Mouse (Mus musculus): ENCODE measurements around the gene Cdhr2. TPM values are rescaled to one million over a fixed set of nuclear protein-coding genes. Genes with fewer than 3 reads are reported as not detected.

Cdhr2 gene
- polyA plus RNA-seq, 1 experiment, result 0.01 TPM

GRCm38 (mm10) chr13:54670491-54670890 lies 30.8 kb upstream of the Cdhr2 start:
- H3ac ChIP-seq (ENCODE audit: control insufficient read depth, insufficient read length, low read depth), result no peak overlapping the region
- no peaks in the 10 kb centered on the region for H3K36me3 ChIP-seq (ENCODE audit: control insufficient read depth, insufficient read depth)
- H3K4me3 ChIP-seq (ENCODE audit: insufficient read depth, poor library complexity, severe bottlenecking), result no peak overlapping the region
- TF ChIP-seq USF1 (IDR thresholded peaks at IDR 0.05; ENCODE audit: low read depth), result no peak
- TF ChIP-seq MYOG (IDR thresholded peaks at IDR 0.05; ENCODE audit: control insufficient read depth, extremely low read depth, insufficient read length), result no peak
- TF ChIP-seq CEBPB (IDR thresholded peaks at IDR 0.05; ENCODE audit: low read depth), result no peak
- no peak for TF ChIP-seq CTCF (IDR thresholded peaks at IDR 0.05; ENCODE audit: control insufficient read depth, insufficient read depth, insufficient read length)
- TF ChIP-seq MYOD1 (IDR thresholded peaks at IDR 0.05; ENCODE audit: control insufficient read depth, insufficient read length, low read depth), result no peak
- no peak for TF ChIP-seq MAX (IDR thresholded peaks at IDR 0.05)
- TF ChIP-seq FOSL1 (IDR thresholded peaks at IDR 0.05; ENCODE audit: insufficient read depth, low read length, poor library complexity, severe bottlenecking), result no peak
- no peaks in the 10 kb centered on the region for H3K79me3 ChIP-seq (ENCODE audit: low read depth)
- no peaks in the 10 kb centered on the region for H3K79me2 ChIP-seq (ENCODE audit: control insufficient read depth, insufficient read depth)
- no peaks in the 10 kb centered on the region for H3K27me3 ChIP-seq (ENCODE audit: control insufficient read depth, insufficient read depth, insufficient read length)

DNA sequence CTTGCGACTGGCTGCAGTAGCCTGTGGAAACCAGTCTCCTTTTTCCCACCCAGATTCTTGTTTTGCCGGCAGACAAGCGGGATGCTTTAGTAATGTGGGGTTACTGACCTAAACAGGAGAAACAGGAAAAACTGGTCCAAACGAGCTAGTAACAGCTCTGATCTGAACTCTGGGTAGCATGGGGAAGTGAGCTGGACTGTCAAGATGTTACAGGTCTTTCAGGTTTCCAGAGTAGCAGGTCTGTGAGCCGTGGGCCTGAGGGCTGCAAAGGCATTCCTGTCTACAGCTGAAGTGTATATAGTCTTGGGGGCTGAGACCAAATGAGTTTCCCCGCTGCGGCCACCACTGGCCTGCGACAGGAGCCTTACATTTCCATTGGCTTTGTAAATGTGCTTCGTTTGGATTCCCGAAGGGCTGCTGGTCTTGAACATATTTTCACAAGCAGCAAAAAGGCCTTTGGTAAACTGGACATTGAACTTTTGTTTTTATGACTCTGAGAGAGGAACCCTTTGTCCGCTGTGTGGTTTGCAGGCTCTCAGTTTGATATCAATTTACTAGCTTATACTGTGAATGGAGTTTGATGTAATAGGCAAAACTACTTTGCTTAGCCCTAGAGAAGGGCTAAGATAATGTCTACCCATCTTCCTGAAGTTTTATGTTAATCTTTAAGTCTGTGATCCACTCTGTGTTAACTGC lies 25.2 kb upstream of the Cdhr2 start:
- Histone ChIP-seq H3K79me3 (ENCODE audit: low read depth) (no peaks in the 10 kb centered on the region), H3K4me3 (ENCODE audit: insufficient read depth, poor library complexity, severe bottlenecking) (no peak overlapping the region), H3K36me3 (ENCODE audit: control insufficient read depth, insufficient read depth) (peaks cover 20% of the 10 kb centered on the region), H3K79me2 (ENCODE audit: control insufficient read depth, insufficient read depth) (no peaks in the 10 kb centered on the region), H3K27me3 (ENCODE audit: control insufficient read depth, insufficient read depth, insufficient read length) (no peaks in the 10 kb centered on the region), H3ac (ENCODE audit: control insufficient read depth, insufficient read length, low read depth) (no peak overlapping the region)
- no peak for TF ChIP-seq USF1 (IDR thresholded peaks at IDR 0.05; ENCODE audit: low read depth)
- TF ChIP-seq CEBPB (IDR thresholded peaks at IDR 0.05; ENCODE audit: low read depth), result no peak
- TF ChIP-seq MYOD1 (IDR thresholded peaks at IDR 0.05; ENCODE audit: control insufficient read depth, insufficient read length, low read depth), result no peak
- no peak for TF ChIP-seq FOSL1 (IDR thresholded peaks at IDR 0.05; ENCODE audit: insufficient read depth, low read length, poor library complexity, severe bottlenecking)
- TF ChIP-seq CTCF (IDR thresholded peaks at IDR 0.05; ENCODE audit: control insufficient read depth, insufficient read depth, insufficient read length), result no peak
- TF ChIP-seq MAX (IDR thresholded peaks at IDR 0.05), result no peak
- TF ChIP-seq MYOG (IDR thresholded peaks at IDR 0.05; ENCODE audit: control insufficient read depth, extremely low read depth, insufficient read length), result no peak

DNA sequence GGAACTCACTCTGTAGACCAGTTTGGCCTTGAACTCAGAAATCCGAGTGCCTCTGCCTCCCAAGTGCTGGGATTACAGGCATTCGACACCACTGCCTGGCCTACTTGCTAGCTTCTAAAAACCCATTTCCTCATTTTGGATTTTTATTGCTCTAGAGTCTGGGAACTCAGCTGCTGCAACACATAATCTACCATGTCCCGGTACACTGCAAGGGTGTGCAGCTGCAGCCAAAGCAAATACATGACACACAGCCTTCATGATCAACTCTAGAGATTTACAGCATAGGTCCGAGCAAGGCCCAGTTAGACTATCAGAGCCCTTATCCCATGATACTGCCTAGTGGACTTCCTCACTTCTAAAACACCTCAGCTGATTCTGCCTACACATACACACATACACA lies 23.0 kb upstream of the Cdhr2 start:
- Histone ChIP-seq H3K27me3 (ENCODE audit: control insufficient read depth, insufficient read depth, insufficient read length) (no peaks in the 10 kb centered on the region), H3ac (ENCODE audit: control insufficient read depth, insufficient read length, low read depth) (no peak overlapping the region), H3K79me3 (ENCODE audit: low read depth) (no peaks in the 10 kb centered on the region), H3K4me3 (ENCODE audit: insufficient read depth, poor library complexity, severe bottlenecking) (no peak overlapping the region), H3K79me2 (ENCODE audit: control insufficient read depth, insufficient read depth) (peaks cover 4% of the 10 kb centered on the region), H3K36me3 (ENCODE audit: control insufficient read depth, insufficient read depth) (peaks cover 27% of the 10 kb centered on the region)
- TF ChIP-seq MYOG (IDR thresholded peaks at IDR 0.05; ENCODE audit: control insufficient read depth, extremely low read depth, insufficient read length) (no peak), USF1 (IDR thresholded peaks at IDR 0.05; ENCODE audit: low read depth) (no peak), MAX (IDR thresholded peaks at IDR 0.05) (no peak), MYOD1 (IDR thresholded peaks at IDR 0.05; ENCODE audit: control insufficient read depth, insufficient read length, low read depth) (no peak), CEBPB (IDR thresholded peaks at IDR 0.05; ENCODE audit: low read depth) (no peak)

- peaks cover 25% of the 10 kb centered on the region for H3K79me2 ChIP-seq (ENCODE audit: control insufficient read depth, insufficient read depth)
- no peak overlapping the region for H3ac ChIP-seq (ENCODE audit: control insufficient read depth, insufficient read length, low read depth)
- H3K79me3 ChIP-seq (ENCODE audit: low read depth), result peaks cover 15% of the 10 kb centered on the region
- no peak overlapping the region for H3K4me3 ChIP-seq (ENCODE audit: insufficient read depth, poor library complexity, severe bottlenecking)
- TF ChIP-seq MYOG (IDR thresholded peaks at IDR 0.05; ENCODE audit: control insufficient read depth, extremely low read depth, insufficient read length) (no peak), USF1 (IDR thresholded peaks at IDR 0.05; ENCODE audit: low read depth) (no peak), FOSL1 (IDR thresholded peaks at IDR 0.05; ENCODE audit: insufficient read depth, low read length, poor library complexity, severe bottlenecking) (no peak), MYOD1 (IDR thresholded peaks at IDR 0.05; ENCODE audit: control insufficient read depth, insufficient read length, low read depth) (no peak), MAX (IDR thresholded peaks at IDR 0.05) (no peak), CEBPB (IDR thresholded peaks at IDR 0.05; ENCODE audit: low read depth) (no peak), CTCF (IDR thresholded peaks at IDR 0.05; ENCODE audit: control insufficient read depth, insufficient read depth, insufficient read length) (no peak)
- H3K27me3 ChIP-seq (ENCODE audit: control insufficient read depth, insufficient read depth, insufficient read length), result no peaks in the 10 kb centered on the region
- H3K36me3 ChIP-seq (ENCODE audit: control insufficient read depth, insufficient read depth), result peaks cover 39% of the 10 kb centered on the region
These were observed 20.9 kb upstream of the Cdhr2 start for GRCm38 (mm10) chr13:54680184-54680853.

DNA sequence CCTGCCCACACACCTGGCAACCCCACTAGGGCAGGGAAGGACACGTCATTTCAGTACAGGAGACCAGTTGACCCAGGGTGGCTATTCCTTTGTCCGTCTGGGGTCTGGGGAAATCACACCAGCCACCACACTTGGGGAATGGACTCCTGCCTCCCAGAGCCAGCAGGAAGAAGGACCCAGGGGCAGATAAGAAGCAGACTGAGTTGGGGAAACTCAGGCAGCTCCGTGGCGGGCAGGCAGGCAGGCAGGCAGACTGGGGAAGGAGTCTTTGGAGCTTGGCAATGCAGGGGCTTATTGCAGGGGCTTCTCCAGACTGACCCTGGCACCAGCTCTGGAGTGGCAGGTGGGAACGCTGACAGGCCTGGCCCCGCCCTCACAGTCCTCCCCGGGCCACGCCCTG lies 20.0 kb upstream of the Cdhr2 start:
- Histone ChIP-seq H3K27me3 (ENCODE audit: control insufficient read depth, insufficient read depth, insufficient read length) (no peaks in the 10 kb centered on the region), H3ac (ENCODE audit: control insufficient read depth, insufficient read length, low read depth) (no peak overlapping the region), H3K79me2 (ENCODE audit: control insufficient read depth, insufficient read depth) (peaks cover 34% of the 10 kb centered on the region), H3K36me3 (ENCODE audit: control insufficient read depth, insufficient read depth) (peaks cover 39% of the 10 kb centered on the region), H3K79me3 (ENCODE audit: low read depth) (peaks cover 24% of the 10 kb centered on the region), H3K4me3 (ENCODE audit: insufficient read depth, poor library complexity, severe bottlenecking) (no peak overlapping the region)
- TF ChIP-seq CTCF (IDR thresholded peaks at IDR 0.05; ENCODE audit: control insufficient read depth, insufficient read depth, insufficient read length), result no peak
- TF ChIP-seq MYOG (IDR thresholded peaks at IDR 0.05; ENCODE audit: control insufficient read depth, extremely low read depth, insufficient read length), result no peak
- no peak for TF ChIP-seq MYOD1 (IDR thresholded peaks at IDR 0.05; ENCODE audit: control insufficient read depth, insufficient read length, low read depth)
- no peak for TF ChIP-seq FOSL1 (IDR thresholded peaks at IDR 0.05; ENCODE audit: insufficient read depth, low read length, poor library complexity, severe bottlenecking)
- TF ChIP-seq MAX (IDR thresholded peaks at IDR 0.05), result no peak
- TF ChIP-seq USF1 (IDR thresholded peaks at IDR 0.05; ENCODE audit: low read depth), result no peak
- TF ChIP-seq CEBPB (IDR thresholded peaks at IDR 0.05; ENCODE audit: low read depth), result no peak
